Mouse (Mus musculus) E14TG2a.4 (cell line): ENCODE results near the gene Dync1i1.
A peak's percentile ranks its signal among the peaks of the same experiment; 100 is the strongest.

Source experiments
- H3K27me3 ChIP-seq: 2 replicates; pipeline ENCODE4 v1.6.1; 2014; ENCODE audit warnings: low read length, control low read depth; ENCODE audit not compliant: insufficient read depth
- H3K36me3 ChIP-seq: 2 replicates; pipeline ENCODE4 v1.6.1; 2014; ENCODE audit warnings: low read length, control low read depth; ENCODE audit not compliant: insufficient read depth
- H3K4me1 ChIP-seq: replicated peaks from 2 replicates; pipeline ENCODE4 v1.6.1; 2014; ENCODE audit warnings: low read depth, low read length, control low read depth
- H3K4me3 ChIP-seq: replicated peaks from 2 replicates; pipeline ENCODE4 v1.5.1; 2014; ENCODE audit warnings: mild to moderate bottlenecking, low read length
- H3K9me3 ChIP-seq: 2 replicates; pipeline ENCODE4 v1.6.1; 2014; ENCODE audit warnings: low read length, control low read depth
- CTCF ChIP-seq: conservative IDR thresholded peaks from 2 replicates; pipeline ENCODE4 v1.5.1; 2014; ENCODE audit warnings: low read length
- NANOG ChIP-seq: IDR thresholded peaks from 2 replicates; pipeline ENCODE4 v1.6.1; 2014; ENCODE audit warnings: borderline replicate concordance, low read length, mixed read lengths
- POU5F1 ChIP-seq: IDR thresholded peaks from 2 replicates; pipeline ENCODE4 v1.6.1; 2014; ENCODE audit warnings: low read length, borderline replicate concordance

Dync1i1 gene

DNA sequence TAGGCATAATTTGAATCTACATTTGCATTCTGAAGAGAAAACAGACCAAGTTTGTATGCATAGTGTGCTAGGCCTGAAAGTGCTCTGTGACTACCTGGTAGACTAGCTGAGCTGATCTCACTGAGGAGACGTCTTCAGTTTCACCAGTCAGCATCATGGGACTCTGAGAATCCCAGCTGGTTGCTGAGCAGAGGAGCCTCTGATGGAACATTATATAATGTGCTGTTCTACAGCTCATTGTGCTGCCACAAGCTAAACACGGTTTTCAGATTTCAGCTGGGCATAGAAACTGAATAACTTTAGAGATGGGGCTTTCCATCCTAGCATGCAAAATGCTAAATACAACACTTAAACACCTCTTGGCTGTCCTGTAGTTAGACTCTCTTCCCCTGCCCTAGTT lies 285.9 kb downstream of the Dync1i1 start:
- no peaks in the 10 kb centered on the region for H3K36me3 ChIP-seq
- peaks cover 8% of the 10 kb centered on the region for H3K27me3 ChIP-seq
- H3K9me3 ChIP-seq: no peaks in the 10 kb centered on the region
- no peak for TF ChIP-seq POU5F1
- TF ChIP-seq CTCF: no peak
- TF ChIP-seq NANOG: no peak
- no peaks in the 10 kb centered on the region for H3K4me1 ChIP-seq
- no peak overlapping the region for H3K4me3 ChIP-seq

GRCm38 (mm10) chr6:6015616-6016015 lies 290.2 kb downstream of the Dync1i1 start:
- no peaks in the 10 kb centered on the region for H3K4me1 ChIP-seq
- no peaks in the 10 kb centered on the region for H3K27me3 ChIP-seq
- TF ChIP-seq CTCF: no peak
- TF ChIP-seq NANOG: no peak
- no peak for TF ChIP-seq POU5F1
- no peaks in the 10 kb centered on the region for H3K9me3 ChIP-seq
- no peak overlapping the region for H3K4me3 ChIP-seq
- H3K36me3 ChIP-seq: no peaks in the 10 kb centered on the region

- Histone ChIP-seq H3K4me3 (no peak overlapping the region), H3K36me3 (no peaks in the 10 kb centered on the region), H3K4me1 (no peaks in the 10 kb centered on the region), H3K9me3 (no peaks in the 10 kb centered on the region), H3K27me3 (no peaks in the 10 kb centered on the region)
- no peak for TF ChIP-seq NANOG
- TF ChIP-seq CTCF: no peak
- TF ChIP-seq POU5F1: no peak
These were observed 291.5 kb downstream of the Dync1i1 start for GRCm38 (mm10) chr6:6016931-6017330.

DNA sequence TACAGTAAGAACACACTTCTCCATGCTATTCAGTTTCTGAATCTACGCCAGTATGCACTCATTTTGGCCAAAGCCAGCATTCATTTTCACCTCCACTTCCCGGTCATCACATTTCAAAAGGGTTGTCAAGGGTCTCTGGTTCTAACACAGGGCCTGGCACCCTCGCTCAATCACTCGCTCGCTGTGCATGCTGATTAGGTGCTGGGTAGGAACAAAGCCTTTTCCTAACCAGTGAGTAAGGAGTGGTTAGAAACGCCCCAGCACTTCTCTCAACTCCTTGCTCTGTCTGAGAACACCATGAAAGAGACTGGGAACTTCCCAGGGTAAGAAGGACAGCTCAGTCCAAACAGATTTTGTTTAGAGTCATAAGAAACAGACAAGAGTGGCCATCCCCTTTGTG lies 298.5 kb downstream of the Dync1i1 start:
- H3K36me3 ChIP-seq: no peaks in the 10 kb centered on the region
- no peak for TF ChIP-seq CTCF
- 0 out of 2 replicates have a peak, but pooled peaks have one; percentile 19 for TF ChIP-seq NANOG
- no peak for TF ChIP-seq POU5F1
- H3K4me3 ChIP-seq: no peak overlapping the region
- H3K4me1 ChIP-seq: no peaks in the 10 kb centered on the region
- no peaks in the 10 kb centered on the region for H3K27me3 ChIP-seq
- no peaks in the 10 kb centered on the region for H3K9me3 ChIP-seq

DNA sequence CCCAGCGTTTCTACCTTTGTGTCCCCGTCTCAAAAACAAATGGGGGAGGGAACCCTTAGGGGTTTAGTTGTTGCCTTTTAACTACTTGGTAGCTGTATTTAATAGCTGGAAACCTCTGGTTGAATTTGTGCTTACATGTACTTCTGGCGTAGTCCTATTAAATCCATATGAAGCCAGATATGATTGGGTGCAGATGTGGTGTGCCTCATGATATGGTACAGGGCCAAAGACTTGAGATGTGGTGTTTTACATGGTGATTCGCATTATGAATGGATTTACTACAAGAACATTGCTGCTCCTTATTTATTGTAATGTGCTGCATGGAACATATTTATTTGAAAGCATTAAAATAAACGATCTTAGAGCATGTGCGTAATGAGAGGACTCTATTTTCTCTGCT lies 302.2 kb downstream of the Dync1i1 start:
- no peaks in the 10 kb centered on the region for H3K36me3 ChIP-seq
- no peak overlapping the region for H3K4me3 ChIP-seq
- no peak for TF ChIP-seq POU5F1
- no peak for TF ChIP-seq NANOG
- no peak for TF ChIP-seq CTCF
- no peaks in the 10 kb centered on the region for H3K9me3 ChIP-seq
- no peaks in the 10 kb centered on the region for H3K4me1 ChIP-seq
- H3K27me3 ChIP-seq: no peaks in the 10 kb centered on the region

DNA sequence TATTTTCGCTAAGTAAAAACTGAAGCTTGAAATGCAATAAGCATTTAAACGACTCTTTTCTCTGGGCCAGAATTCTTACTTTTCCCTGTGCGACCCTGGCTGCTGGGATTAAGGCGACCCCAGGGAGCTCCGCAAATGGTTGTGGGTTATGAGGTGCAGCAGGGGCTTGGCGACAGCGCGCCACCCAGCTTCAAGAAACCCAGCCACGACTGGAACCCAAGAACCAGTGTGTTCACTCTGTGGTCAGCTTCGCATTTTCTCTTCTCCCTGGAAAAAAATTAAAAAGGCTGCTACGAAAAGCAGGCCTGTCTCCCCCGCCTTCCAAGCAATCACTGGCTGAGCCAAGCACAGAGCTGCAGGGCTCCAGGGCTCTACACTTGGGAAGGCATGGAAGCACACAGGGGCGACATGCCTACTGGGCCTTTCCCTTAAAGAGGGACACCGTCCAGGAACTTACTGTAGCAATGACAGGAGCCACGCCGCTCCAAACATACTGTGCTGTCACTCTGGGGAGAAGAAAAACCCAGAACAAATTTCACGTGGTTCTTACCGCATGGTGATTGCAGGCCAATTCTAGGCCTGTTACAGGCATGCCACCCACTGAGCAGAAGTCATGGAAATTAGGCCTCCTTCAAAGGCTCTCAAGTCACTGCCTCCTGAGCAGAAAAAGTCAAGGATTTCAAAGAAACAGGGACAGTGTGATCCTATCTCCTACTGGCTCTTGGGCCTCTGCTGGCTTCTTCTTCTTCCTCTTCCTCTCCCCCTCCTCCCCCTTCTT lies 313.5 kb downstream of the Dync1i1 start:
- no peaks in the 10 kb centered on the region for H3K27me3 ChIP-seq
- no peak for TF ChIP-seq CTCF
- TF ChIP-seq NANOG: no peak
- TF ChIP-seq POU5F1: no peak
- peak overlapping the region; percentile 39 for H3K4me3 ChIP-seq
- peaks cover 21% of the 10 kb centered on the region for H3K4me1 ChIP-seq
- H3K36me3 ChIP-seq: peaks cover 27% of the 10 kb centered on the region
- H3K9me3 ChIP-seq: no peaks in the 10 kb centered on the region

DNA sequence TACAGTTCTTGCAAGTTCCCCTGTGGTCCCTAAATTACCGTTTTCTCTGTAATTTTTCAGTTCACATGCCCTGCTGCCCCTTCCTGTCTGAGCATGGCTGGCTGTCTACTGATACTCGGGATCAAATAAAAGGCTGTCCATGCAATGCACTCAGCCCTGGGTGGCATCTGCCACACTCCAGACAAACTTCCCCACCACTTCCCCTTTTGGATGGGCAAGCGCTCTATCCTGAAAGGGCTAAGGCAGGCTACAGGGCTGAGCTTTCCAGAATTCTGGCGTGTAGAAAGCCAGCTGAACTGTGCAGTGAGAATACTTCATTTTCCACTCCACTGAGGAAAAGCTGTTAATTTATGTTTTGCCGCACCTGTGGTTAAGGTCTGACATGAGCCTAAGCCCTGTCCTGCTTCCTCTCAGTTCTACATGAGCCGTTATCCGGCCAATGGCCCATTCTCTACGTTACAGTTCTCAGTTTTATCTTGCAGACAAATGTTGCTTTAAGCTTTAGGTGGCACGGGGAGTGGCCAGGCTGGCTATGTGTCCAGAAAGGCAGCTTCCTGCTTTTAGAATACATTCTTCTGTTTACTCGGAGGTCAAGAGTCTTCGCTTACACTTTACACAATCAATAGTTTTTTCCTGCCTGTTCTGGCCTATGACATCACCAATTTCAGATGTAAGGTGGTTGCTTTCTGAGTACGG lies 321.4 kb downstream of the Dync1i1 start:
- TF ChIP-seq NANOG: no peak
- no peak for TF ChIP-seq CTCF
- no peak for TF ChIP-seq POU5F1

GRCm38 (mm10) chr6:6052696-6053095 lies 327.3 kb downstream of the Dync1i1 start:
- no peak for TF ChIP-seq CTCF
- no peak for TF ChIP-seq NANOG
- no peak for TF ChIP-seq POU5F1
- Histone ChIP-seq H3K36me3 (peaks cover 38% of the 10 kb centered on the region), H3K9me3 (no peaks in the 10 kb centered on the region), H3K4me1 (peaks cover 22% of the 10 kb centered on the region), H3K27me3 (no peaks in the 10 kb centered on the region), H3K4me3 (no peak overlapping the region)

More for the DNA sequence above, 321.4 kb downstream of the Dync1i1 start:
- Histone ChIP-seq H3K27me3 (no peaks in the 10 kb centered on the region), H3K9me3 (no peaks in the 10 kb centered on the region), H3K4me3 (no peak overlapping the region), H3K36me3 (peaks cover 49% of the 10 kb centered on the region), H3K4me1 (no peaks in the 10 kb centered on the region)

DNA sequence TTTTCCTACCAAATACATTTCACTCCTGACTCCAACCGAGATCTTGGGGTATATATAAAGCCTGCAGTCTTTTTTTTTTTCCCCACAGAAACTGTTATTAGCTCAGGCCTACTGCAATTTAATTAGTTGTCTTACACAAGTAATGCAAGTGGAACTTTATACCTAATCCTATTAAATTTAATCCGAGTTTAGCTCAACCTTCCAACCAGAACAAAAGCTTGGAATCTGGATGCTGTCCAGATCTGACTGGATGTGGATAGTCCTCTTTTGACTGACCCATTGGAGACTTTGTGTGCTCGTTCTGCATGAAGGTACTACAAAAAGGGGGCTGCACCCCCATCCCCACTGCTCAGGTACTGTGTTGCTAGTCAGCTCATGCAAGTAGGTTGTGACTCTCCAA lies 328.5 kb downstream of the Dync1i1 start:
- peaks cover 34% of the 10 kb centered on the region for H3K36me3 ChIP-seq
- no peaks in the 10 kb centered on the region for H3K9me3 ChIP-seq
- TF ChIP-seq POU5F1: no peak
- TF ChIP-seq CTCF: no peak
- no peak for TF ChIP-seq NANOG
- no peak overlapping the region for H3K4me3 ChIP-seq
- peaks cover 32% of the 10 kb centered on the region for H3K4me1 ChIP-seq
- H3K27me3 ChIP-seq: no peaks in the 10 kb centered on the region
